Mouse (Mus musculus) lung, postnatal 0 days (tissue): ENCODE results near the gene Pard3b. TPM values are rescaled to one million over a fixed set of nuclear protein-coding genes. Genes with fewer than 3 reads are reported as not detected.

ENCODE experiments used
- ATAC-seq: fragments of 200-750 bp; cut with Nextera tagmentation; 2 replicates; pipeline ENCODE4 v1.8.0; 2017; ENCODE audit warnings: moderate library complexity
- DNase-seq: peaks from one replicate; pipeline ENCODE4 v3.0.0-alpha.2; 2016; ENCODE audit warnings: low spot score
- H3K27ac ChIP-seq: fragments of 300-500 bp; sonication (generic); 2 replicates; pipeline ENCODE4 v1.5.1; 2014; ENCODE audit warnings: antibody characterized with exemption, mild to moderate bottlenecking, low read length, mixed read lengths
- H3K27me3 ChIP-seq: fragments of 300-500 bp; sonication (generic); replicated peaks from 2 replicates; pipeline ENCODE4 v1.6.1; 2014; ENCODE audit warnings: low read length, mixed read lengths; ENCODE audit not compliant: insufficient read depth
- H3K36me3 ChIP-seq: fragments of 300-500 bp; sonication (generic); 2 replicates; pipeline ENCODE4 v1.6.1; 2014; ENCODE audit warnings: low read length, mixed read lengths; ENCODE audit not compliant: insufficient read depth
- H3K4me1 ChIP-seq: fragments of 300-500 bp; sonication (generic); 2 replicates; pipeline ENCODE4 v1.6.1; 2014; ENCODE audit warnings: antibody characterized with exemption, low read depth, low read length, mixed read lengths; ENCODE audit not compliant: insufficient read depth
- H3K4me2 ChIP-seq: fragments of 300-500 bp; sonication (generic); replicated peaks from 2 replicates; pipeline ENCODE4 v1.6.1; 2014; ENCODE audit warnings: low read depth, mild to moderate bottlenecking, low read length, moderate library complexity, mixed read lengths
- H3K4me3 ChIP-seq: fragments of 300-500 bp; sonication (generic); 2 replicates; pipeline ENCODE4 v1.5.1; 2014; ENCODE audit warnings: low read depth, low read length
- H3K9ac ChIP-seq: fragments of 300-500 bp; sonication (generic); replicated peaks from 2 replicates; pipeline ENCODE4 v1.6.1; 2014; ENCODE audit warnings: low read depth, mild to moderate bottlenecking
- H3K9me3 ChIP-seq: fragments of 300-500 bp; sonication (generic); 2 replicates; pipeline ENCODE4 v1.6.1; 2016; ENCODE audit warnings: low read length, mixed read lengths
- CTCF ChIP-seq: IDR thresholded peaks from 2 replicates; pipeline ENCODE4 v1.5.1; 2016; ENCODE audit warnings: antibody characterized with exemption, mild to moderate bottlenecking
- EP300 ChIP-seq: IDR thresholded peaks from 2 replicates; pipeline ENCODE4 v1.6.1; 2016; ENCODE audit warnings: antibody characterized with exemption, mild to moderate bottlenecking, control low read depth
- WGBS: fragments of 180-500 bp; shearing (Covaris S2); extraction: QIAGEN DNeasy Blood & Tissue Kit; methylation state at CpG from one replicate; pipeline ENCODE4 v1.1.7; 2014; 5-methylcytosine and 5-hydroxymethylcytosine counted together
- polyA plus RNA-seq: library from polyadenylated mRNA; unstranded; fragments of >200 nt; fragmentation: Nextera tagmentation; extraction: Ambion mirVana; gene quantifications from 2 replicates; pipeline ENCODE4 v1.2.1, GENCODE M21; 2015

Pard3b gene
- polyA plus RNA-seq, 1 experiment from 2014 or later = 19.1 TPM

DNA sequence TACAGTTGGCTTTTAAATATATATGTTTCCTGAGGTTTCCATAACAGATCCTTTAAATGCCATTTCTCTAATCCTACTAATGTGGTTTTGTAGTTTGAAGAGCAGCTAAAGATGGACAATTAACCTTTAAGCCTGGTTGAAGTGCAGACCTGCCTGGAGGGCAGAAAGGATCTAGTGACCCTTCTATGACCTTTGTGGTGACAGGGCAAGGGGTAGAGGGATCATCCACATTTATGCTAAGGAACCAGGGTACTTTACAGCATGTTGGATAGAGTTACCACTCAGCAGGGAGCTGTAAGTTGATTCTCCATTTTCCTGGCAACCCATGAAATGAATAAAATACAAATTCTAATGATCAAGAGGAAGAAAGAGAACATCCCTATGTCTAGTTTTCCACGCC lies 47.3 kb downstream of the Pard3b start:
- Histone ChIP-seq H3K27ac (no peak overlapping the region), H3K4me3 (no peak overlapping the region), H3K9me3 (no peaks in the 10 kb centered on the region), H3K27me3 (no peaks in the 10 kb centered on the region), H3K4me2 (no peak overlapping the region), H3K4me1 (no peaks in the 10 kb centered on the region), H3K36me3 (no peaks in the 10 kb centered on the region), H3K9ac (no peak overlapping the region)
- 100% methylated on average over 1 of the region's 1 CpGs for WGBS
- ATAC-seq (no peak), DNase-seq (no peak)
- no peak for TF ChIP-seq EP300
- TF ChIP-seq CTCF = no peak

DNA sequence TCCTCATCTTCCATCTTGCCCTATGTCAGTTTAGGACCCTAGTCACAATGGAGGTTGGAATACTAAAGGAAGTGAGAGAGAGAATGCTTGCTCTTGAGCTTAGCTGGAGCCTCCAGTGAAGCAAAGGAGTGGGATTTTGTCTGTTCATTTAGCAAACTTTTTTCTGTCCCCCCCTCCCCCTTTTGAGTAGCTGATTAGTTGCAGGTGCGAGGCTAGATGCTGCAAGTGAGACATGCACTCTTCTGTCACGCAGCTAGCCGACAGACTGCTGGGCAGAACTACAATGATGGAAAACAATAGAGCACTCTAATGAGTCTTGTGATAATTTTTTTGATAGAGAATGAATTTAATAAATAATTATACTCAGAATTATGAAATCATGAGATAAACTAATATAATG lies 49.7 kb downstream of the Pard3b start:
- WGBS = 62% methylated on average over 3 of the region's 3 CpGs
- ATAC-seq = no peak
- Histone ChIP-seq H3K27me3 (no peaks in the 10 kb centered on the region), H3K9me3 (no peaks in the 10 kb centered on the region), H3K4me2 (no peak overlapping the region), H3K4me3 (no peak overlapping the region), H3K9ac (no peak overlapping the region), H3K4me1 (no peaks in the 10 kb centered on the region), H3K27ac (no peak overlapping the region), H3K36me3 (no peaks in the 10 kb centered on the region)
- no peak for DNase-seq
- TF ChIP-seq CTCF = no peak
- no peak for TF ChIP-seq EP300

DNA sequence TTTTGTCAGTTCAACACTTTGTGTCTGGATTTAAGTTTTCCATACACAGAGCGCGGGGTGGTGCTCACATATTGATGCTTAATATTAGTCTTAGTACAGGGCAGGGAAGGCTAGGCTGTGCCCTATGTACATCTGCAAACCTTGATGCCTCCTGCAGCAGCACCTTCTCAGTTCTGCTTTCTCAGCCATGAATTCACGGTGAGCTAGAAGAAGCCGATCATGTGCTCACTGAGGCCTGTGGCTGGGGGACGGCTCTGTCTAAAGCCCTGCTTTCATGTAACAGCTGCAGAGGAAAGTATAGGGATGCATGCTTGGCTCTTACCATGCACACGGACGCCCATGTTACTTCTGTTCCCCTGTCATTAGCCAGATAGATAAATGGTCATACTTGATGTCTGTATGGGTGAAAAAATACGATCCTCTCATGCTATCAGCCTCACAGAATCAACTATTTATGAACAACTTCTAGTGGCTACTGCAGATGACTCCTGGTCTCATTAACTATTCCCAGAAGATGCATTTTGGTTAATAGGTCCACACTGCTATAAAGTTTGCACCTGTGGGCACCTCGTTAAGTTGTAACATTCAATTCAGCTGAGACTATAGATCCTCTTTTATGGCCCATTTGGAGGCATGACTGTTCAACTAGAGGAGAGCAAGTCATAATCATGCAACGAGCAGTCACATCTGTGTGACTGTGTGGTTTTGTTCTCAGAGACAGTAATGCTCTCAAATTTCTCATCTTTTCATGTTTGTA lies 60.0 kb downstream of the Pard3b start:
- ATAC-seq (no peak), DNase-seq (no peak)
- H3K27ac ChIP-seq = no peak overlapping the region
- no peak overlapping the region for H3K4me2 ChIP-seq
- no peak overlapping the region for H3K9ac ChIP-seq
- H3K4me3 ChIP-seq = no peak overlapping the region
- 84% methylated on average over 10 of the region's 10 CpGs for WGBS
- H3K9me3 ChIP-seq = no peaks in the 10 kb centered on the region
- H3K36me3 ChIP-seq = no peaks in the 10 kb centered on the region
- H3K4me1 ChIP-seq = no peaks in the 10 kb centered on the region
- TF ChIP-seq CTCF (no peak), EP300 (no peak)
- H3K27me3 ChIP-seq = no peaks in the 10 kb centered on the region

DNA sequence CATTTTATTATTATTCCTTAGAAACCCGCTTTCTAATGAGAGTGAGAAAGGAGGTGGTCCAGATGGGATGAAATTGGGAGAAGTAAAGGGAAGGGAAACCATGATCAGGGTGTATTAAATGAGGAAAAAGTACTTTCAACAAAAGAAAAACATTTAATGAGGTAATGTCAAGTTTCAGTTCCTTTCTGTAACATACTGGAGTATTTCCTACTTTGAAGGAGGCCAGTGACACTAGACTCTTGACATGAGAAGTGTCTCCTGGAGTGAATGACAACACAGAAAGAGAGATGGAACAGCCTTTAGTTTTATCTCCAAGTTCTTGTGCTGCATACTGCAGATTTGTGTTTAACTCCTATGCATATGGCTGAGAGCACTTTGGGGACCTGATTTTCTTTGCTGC lies 71.2 kb downstream of the Pard3b start:
- H3K4me3 ChIP-seq = no peak overlapping the region
- 71% methylated on average over 1 of the region's 1 CpGs for WGBS
- H3K27me3 ChIP-seq = no peaks in the 10 kb centered on the region

DNA sequence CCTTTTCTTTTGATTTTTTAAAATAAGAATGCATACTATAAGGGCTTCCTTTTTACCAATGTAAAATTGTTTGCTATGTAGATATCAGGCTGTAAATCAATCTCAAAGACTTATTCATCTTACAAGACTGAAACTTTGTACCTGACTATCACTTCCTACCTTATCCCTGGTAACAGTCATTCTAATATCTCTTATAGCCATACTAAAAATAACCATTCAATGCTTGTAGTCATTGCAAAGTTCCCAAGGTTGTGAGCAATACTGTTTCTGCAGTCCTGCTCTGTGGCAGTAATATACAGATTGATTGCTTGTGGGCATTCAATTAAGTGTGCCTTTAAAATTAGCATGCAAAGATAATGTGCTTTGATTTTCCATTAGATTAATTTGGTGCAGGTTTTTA lies 72.9 kb downstream of the Pard3b start:
- ATAC-seq = no peak
- Histone ChIP-seq H3K27me3 (no peaks in the 10 kb centered on the region), H3K9ac (no peak overlapping the region), H3K4me2 (no peak overlapping the region), H3K9me3 (no peaks in the 10 kb centered on the region), H3K27ac (no peak overlapping the region), H3K4me3 (no peak overlapping the region), H3K4me1 (no peaks in the 10 kb centered on the region), H3K36me3 (no peaks in the 10 kb centered on the region)
- DNase-seq = no peak
- no peak for TF ChIP-seq EP300
- TF ChIP-seq CTCF = no peak

More for the DNA sequence above, 71.2 kb downstream of the Pard3b start:
- Histone ChIP-seq H3K4me1 (no peaks in the 10 kb centered on the region), H3K9me3 (no peaks in the 10 kb centered on the region), H3K27ac (no peak overlapping the region), H3K4me2 (no peak overlapping the region), H3K36me3 (no peaks in the 10 kb centered on the region), H3K9ac (no peak overlapping the region)
- no peak for ATAC-seq
- TF ChIP-seq EP300 (no peak), CTCF (no peak)
- DNase-seq = no peak

DNA sequence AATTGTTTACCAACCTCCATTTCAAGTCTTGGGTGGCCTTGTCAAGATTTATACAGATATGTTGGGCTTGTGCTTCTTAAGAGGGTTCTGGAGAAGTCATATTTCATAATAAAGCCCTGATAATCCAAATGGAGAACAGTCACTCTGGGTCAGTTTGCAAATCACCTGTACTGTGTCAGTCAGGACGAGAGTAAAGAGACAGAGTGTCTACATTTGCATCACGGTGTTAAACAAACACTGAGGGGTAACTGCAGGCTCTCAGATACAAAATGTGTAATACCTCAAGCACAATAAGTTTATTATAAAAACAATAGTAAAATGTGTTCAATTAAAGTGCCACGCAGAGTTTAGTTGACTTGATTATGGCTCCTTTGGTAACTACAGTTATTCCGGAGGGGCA lies 91.0 kb downstream of the Pard3b start:
- no peaks in the 10 kb centered on the region for H3K9me3 ChIP-seq
- H3K4me1 ChIP-seq = no peaks in the 10 kb centered on the region
- 66% methylated on average over 4 of the region's 4 CpGs for WGBS
- no peaks in the 10 kb centered on the region for H3K27me3 ChIP-seq
- no peak overlapping the region for H3K4me3 ChIP-seq
- no peaks in the 10 kb centered on the region for H3K36me3 ChIP-seq
- H3K27ac ChIP-seq = no peak overlapping the region
- no peak overlapping the region for H3K4me2 ChIP-seq
- no peak for TF ChIP-seq CTCF
- DNase-seq = no peak
- ATAC-seq = no peak
- no peak overlapping the region for H3K9ac ChIP-seq

DNA sequence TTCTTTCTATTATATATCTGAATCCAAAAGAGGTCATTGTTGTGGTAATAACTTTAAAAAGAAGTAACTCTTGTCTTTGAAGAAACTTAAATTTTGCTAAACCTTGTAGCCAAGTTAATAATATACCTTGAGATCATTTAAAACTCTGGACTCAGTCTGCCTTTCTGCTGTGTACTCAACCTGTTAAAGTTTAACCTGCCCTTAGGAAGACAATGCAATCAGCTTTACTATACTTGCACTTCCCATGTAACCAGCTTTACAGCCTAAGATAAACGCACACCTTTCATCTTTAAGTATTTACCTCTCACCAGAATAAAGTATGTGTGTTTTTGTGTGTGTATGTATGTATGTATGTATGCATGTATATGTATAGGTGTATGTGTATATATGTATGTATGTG lies 97.9 kb downstream of the Pard3b start:
- WGBS = 49% methylated on average over 1 of the region's 1 CpGs
- no peaks in the 10 kb centered on the region for H3K27me3 ChIP-seq
- H3K9ac ChIP-seq = no peak overlapping the region
- no peak overlapping the region for H3K4me3 ChIP-seq
- H3K4me2 ChIP-seq = no peak overlapping the region
- H3K9me3 ChIP-seq = no peaks in the 10 kb centered on the region
- no peak overlapping the region for H3K27ac ChIP-seq
- DNase-seq = no peak
- no peak for ATAC-seq
- no peaks in the 10 kb centered on the region for H3K36me3 ChIP-seq
- H3K4me1 ChIP-seq = no peaks in the 10 kb centered on the region
- no peak for TF ChIP-seq CTCF
- no peak for TF ChIP-seq EP300
